Mouse (Mus musculus) natural killer cell, adult 2 months (primary cell): ENCODE measurements around the gene Lrrc56.

Experiments used
- DNase-seq, 2 experiments: peaks; one replicate each; pipeline ENCODE4 v3.0.0; 2022; ENCODE audit warnings: low spot score in 2 of 2

The Lrrc56 gene

DNA sequence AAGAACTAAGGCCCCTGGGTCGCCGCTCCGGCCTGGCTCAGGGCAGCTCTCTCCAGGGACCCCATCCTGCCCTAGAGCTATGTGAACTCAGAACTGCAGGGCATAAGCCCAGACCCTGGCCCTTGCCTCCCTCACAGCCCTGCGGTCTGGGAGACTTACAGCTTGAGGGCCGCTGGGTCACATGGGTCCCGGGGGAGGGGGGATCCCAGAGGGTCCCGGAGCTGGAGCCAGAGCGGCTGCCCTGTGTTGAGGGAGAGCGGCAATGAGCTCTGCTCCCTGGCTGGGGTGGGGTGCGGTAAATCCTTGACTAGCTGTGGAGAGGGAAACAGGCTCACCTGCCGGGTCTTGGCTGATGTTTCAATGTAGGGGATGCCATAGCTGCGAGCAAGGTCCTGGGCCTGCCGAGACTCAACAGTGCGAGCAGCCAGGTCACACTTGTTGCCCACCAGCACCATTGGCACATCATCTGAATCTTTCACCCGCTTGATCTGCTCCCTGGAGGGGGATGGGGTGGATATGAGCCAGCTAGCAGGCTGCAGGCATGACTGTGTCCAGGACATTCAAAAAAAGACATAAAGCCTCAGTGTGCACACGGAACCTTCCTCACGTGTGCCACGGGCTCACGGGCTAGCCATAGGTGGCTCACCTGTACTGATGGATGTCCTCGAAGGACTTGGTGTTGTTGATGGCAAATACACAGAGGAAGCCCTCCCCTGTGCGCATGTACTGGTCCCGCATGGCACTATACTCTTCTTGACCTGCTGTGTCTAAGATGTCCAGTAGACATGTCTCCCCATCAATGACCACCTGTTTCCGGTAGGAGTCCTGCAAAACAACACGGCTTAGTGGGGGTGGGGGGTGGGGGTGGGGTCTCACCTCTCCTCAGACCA lies 1.9 kb upstream of the Lrrc56 start:
- DNase-seq = no peak

DNA sequence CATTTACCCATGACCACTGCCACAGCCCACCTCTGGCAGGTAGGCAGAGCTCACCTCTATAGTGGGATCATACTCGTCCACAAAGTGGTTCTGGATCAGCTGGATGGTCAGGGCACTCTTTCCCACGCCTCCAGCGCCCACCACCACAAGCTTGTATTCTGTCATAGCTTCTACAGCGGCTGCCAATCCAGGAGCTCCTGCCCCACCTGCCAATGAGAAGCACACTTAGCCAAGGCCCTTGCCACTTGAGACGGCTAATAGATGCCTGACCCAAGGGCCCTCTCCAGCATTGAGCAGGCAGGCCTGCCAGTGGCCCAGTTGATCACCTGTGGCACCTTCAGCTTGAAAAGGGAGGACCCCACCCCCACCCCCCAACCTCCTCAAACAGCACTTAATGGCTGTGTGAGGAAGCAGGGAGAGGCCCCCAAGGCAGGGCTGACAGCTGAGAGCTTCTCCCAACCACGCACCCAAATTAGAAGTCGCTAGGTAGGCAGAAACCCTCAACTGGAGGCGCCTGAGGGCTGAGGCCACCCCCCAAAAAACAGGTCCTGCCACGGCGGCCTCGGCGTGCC lies 1.1 kb upstream of the Lrrc56 start:
- no peak for DNase-seq

DNA sequence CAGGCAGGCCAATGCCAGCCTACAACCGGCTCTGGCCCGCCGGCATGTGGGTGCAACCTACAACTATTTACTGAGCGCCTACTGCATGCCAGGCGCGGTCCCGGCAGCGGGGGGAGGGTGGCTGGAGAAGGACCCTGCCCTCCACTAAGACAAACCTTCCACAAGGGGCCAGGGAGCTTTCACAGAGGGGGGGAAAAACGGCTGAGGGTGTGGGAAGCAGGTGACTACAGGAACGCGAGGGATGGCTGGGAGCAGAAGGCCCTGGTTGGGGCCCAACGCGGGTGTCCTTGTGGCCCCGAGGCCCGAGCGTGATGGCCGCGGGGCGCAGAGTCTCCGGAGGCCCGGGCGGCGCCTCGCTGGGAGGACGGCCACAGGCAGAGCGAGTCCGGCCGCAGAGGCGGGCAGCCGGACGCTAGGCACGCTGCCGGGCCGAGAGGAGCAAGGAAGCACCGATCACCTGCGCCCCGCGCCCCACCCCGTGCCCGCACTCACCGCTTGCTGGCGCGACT lies 555 bp upstream of the Lrrc56 start:
- peak in 1 of 2 experiments; percentile 29 for DNase-seq

DNA sequence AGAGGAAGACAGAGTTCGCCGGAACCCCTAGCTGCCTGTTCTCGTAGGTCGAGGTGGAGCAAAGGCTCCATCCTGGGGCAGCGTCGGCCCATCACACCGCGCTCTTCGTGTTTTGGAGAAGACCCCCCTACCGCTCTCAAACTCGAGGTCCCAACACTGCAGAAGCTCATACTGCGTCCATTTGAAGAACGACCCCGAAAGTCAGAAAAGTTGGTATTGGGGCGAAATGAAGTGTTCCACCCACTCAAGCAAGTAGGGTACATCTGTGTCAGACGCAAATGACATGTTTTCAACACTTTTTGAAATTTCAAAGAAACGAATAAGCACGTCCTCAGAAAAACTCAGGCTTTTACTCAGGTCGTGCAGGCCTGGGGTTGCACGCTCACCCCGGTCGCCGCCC lies 452 bp downstream of the Lrrc56 start:
- DNase-seq = no peak

DNA sequence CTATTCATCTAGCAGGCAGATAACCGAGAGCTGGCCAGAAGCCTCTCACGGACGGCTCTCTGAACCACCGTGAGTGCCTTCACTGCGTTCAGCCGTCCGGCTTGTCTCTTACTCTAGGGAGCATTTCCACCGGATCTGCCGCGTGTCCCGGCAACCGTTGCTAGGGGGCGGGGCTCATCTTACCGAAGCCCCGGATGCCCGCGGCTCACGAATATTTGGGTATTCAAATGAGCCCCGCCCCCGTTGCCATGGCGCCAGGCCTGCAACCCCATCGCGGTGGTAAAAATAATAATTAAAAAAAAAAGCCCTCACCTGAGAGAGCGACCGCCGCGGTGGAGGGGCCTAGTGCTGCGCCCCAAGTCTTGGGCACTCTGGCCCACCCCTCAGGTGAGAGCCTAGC lies 873 bp downstream of the Lrrc56 start:
- DNase-seq = peak; percentile 87 to 95

DNA sequence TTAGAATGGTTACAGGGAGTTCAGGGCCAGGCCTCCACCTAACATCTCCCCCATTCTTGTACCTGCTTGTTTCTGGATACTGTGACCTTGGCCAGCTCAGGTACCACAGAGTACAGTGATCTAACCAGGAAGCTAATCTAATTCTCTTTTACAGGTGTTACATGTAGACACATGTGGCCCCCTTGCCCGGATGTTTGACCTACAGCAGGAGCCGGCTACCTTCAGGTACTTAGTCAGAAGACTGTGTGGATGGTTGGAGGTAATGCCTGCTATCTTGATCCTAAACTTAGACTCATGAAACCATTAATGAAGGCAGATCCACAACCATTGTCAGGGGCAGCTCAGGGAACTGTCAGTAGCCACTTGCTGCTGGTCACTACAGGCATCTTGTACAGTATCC lies 1.8 kb downstream of the Lrrc56 start:
- DNase-seq = no peak

DNA sequence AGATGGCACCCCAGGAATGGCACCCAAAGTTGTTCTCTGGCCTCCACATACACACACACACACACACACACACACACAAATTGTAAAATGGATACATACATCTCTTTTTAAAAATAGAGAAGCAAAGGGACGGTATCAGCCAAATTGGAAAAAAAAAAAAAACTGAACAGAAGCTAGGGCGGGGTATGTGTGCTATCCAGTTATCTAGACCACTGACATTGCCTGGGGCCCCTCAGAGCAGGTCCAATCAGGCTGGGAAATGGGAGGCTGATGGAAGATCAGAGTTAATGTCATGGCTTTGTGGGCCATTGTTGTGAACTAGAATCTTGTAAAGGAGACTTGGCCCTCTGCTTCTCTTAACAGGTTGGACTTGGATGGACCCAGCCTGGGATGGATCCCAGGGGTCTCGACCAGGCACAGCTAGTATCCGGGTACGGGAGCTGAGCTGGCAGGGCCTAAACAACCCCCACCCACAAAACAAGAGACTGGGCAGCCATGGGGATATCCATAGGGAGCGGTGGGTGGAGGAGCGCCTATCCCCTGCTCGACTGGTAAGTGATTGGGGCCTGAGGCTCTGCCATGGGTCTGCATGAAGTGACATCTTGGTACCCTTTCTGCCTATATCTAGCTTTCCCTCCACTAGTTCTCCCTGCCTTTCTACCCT lies 2.8 kb downstream of the Lrrc56 start:
- DNase-seq = no peak

DNA sequence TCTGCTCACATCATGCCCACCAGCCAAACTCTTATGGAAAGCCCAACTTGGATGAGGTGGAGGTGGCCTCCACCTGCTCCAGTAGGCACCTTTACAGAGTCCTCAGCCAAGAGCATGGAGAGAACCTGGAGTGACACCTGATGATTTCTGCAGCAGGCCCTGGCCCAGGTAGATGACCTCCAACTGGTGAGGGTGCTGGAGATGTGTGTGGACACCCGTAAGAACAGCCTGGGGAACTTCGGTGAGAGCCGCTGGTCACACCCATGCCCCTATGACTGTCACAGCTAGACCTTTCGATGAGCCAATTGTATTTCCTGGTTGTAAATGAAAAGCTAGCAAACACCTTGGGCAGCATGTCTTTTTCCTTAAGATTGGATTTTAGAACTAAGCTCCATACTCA lies 4.2 kb downstream of the Lrrc56 start:
- DNase-seq = no peak

DNA sequence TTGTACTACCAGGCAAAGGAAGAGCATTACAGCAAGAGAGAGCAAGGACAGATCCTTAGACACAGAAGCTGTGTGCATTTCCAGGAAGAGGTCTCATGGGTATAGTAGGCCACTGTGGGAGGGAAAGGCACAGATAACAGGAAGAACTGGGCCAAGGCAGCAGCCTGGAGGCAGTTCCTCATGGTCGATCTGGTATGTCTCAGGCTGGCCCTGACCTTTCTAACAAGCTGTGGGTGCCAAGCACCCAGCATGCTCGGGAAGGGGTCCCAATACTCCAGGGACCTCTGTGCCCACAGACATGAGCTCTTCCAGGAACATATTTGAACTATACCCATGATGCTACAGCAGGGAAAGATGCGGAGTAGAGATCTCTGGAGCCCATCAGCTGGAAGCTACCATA lies 10.6 kb downstream of the Lrrc56 start:
- DNase-seq = no peak

DNA sequence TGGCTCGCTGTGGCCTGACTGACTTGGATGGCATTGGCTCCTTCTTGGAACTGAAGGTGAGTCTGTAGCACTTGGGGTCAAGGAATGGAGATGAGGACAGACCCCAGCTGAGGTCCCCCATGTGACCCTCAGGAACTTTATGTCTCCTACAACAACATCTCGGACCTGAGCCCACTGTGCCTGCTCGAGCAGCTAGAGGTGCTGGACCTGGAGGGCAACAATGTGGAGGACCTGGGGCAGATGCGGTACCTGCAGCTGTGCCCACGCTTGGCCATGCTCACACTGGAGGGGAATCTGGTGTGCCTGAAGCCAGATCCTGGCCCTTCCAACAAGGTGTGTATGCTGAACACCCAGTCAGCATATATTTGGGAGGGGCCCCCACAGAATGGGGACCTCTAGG lies 11.5 kb downstream of the Lrrc56 start:
- DNase-seq = no peak

DNA sequence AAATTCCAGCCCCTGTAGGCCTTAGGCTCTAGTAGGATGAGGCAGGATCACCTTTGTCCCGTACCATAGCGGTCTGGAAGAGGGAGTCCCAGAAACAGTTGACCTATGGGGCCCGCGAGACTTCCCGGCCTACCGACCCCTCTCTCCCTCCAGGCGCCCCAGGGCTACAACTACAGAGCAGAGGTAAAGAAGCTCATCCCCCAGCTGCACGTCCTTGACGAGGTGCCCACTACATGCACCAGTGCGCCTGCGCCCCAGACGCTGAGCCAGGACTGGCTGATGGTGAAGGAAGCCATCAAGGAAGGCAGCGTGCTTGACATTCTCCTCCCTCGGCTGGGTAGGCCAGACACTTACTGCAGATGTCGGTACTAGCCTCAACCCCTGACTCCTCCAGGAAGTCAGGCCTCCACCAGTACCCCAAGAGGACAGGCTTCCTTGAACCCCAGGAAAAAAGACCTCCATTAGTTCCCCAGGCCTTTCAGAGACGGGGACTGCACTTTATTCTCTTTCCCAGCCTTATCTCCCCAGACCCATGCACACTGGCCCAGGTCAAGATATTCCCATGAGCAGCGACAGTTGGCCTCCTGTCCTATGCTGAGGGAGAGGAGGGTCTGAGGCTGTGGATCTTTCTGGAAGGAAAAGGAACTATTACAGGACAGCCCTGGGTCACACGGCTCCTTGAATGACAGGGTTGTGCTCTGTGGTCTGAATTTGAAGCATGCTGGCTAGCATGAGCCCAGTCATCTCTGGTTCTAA lies 12.4 kb downstream of the Lrrc56 start:
- no peak for DNase-seq

DNA sequence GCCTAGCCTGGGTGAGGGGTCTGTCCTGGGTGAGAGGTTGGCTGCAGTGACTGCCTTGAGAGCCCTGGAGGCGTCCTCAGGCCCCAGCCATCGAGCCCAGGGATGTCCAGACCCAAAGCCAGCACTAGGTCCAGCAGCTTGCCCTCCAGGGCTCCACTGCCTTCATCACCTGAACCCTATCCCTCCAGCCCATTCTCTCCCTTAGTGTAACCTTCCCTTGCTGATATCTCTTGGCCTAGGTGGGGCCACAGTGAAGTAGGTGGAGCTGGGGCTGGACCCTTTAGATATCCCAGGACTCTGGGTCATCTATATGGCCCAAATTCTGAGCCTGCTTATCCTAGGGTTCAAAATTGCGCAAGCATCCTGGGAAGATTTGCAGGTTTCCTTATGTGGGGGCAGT lies 15.6 kb downstream of the Lrrc56 start:
- no peak for DNase-seq

DNA sequence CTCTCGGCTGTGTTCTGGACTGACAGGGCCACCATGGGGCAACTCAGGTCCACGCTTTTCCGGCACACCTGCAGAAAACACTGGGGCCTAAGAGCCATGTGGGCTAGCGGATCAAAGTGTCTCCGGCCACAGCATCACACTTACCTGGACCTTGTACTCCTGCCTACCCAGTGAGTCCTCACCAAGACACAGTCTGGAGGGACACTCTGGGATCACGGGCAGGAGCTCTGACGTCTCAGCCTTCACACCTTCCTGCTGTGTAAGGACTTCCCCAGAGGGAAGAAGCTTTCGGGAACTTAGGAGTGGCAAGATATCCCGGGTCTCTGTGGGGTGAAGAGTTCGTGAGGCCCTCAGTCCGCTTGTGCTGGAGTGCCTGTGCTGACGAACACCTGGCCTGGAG lies 16.2 kb downstream of the Lrrc56 start:
- DNase-seq = no peak

DNA sequence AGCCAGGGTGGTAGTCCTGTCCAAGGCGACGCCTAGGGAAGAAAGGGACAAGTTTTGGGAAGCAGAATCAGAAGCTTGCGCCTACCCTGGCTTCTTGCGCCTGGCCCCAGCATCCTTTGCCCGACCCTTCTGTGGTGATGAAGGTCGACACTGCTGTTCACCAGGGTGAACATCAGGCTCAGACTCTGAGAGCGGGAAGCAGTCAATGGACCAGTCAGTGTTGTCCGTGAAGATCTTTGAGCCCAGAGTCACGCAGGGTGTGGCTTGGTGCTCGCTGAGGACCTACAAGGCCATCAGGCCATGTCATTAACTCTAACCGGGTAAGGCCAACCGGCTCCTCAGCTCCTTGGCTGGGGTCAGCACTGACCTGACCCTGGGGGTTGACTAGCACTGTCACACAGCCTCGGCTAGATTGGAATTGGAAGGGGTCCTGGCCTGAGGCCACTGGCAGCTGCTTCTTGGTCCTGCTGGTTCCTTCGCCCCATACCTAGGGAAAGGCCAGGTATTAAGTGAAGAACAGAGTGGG lies 16.7 kb downstream of the Lrrc56 start:
- no peak for DNase-seq

DNA sequence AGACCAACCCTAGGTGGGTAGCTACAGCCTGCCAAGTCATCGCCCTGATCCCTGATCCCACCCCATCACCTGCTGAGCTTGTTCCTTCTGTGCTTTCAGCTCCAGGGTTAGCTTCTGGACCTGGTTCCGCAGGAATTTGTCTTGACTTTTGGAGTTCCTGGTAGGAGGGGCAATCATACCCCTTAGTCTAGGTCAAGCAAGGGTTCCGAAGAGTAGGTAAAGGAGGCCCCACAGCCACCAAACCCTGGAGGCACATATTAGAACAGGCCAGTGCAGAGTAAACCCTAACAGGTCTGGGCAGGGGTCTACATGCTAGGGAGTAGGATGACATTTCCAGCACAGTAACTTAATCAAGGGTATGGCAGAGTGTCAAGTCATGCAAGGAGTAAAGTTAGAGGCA lies 19.2 kb downstream of the Lrrc56 start:
- no peak for DNase-seq

DNA sequence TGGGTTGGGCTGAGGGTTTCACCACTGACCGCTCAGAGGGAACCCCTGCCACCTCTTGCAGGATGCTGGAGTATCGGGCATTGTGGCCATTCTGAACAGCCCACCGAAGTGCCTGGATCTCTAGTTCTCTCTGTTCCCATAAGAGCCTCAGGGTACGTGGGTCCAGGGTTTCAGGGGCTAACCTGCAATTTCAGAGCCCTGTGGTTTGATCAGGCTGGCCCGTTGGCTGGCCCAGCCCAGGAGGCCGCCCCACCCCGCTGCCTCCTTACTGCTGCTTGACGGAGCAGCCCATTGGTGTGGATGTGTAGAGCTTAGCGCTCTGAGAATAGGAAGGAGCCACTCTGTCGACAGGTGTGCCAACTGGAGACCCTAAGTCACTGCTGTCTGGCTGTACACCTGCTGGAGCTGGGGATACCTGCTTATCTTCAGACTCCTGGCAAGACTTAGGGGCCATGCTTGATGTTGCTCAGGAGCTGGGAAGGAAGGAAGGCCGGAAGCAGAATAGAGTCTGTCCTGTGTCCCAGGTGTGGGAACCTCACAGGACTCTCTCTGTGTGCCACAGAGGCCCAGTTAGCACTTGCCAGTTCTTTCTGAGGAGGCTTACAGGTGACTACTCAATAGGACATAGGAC lies 19.8 kb downstream of the Lrrc56 start, which contains the start of gene Lmntd2:
Gene Lmntd2 (minus strand): TSS at position 476 of the 631 bp plus-strand sequence.
- DNase-seq = no peak

DNA sequence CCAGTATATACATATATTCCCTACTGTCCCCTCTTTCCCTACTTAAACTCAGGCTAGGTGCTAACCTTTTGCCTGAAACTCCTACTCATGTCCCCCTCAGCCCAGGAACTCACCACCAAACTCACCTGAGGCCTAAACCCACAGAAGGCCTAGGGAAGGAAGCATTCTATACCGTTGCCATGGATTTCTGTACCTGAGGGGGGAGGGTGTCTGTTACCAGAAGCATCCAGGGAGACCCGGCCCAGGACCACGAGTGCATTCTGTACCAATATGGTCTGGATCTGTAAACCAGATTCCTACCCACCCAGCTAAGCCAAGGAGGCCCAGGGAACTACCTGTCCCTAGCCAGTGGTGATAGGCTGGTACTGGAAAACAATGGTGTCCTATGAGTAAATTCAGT lies 20.4 kb downstream of the Lrrc56 start:
- no peak for DNase-seq

DNA sequence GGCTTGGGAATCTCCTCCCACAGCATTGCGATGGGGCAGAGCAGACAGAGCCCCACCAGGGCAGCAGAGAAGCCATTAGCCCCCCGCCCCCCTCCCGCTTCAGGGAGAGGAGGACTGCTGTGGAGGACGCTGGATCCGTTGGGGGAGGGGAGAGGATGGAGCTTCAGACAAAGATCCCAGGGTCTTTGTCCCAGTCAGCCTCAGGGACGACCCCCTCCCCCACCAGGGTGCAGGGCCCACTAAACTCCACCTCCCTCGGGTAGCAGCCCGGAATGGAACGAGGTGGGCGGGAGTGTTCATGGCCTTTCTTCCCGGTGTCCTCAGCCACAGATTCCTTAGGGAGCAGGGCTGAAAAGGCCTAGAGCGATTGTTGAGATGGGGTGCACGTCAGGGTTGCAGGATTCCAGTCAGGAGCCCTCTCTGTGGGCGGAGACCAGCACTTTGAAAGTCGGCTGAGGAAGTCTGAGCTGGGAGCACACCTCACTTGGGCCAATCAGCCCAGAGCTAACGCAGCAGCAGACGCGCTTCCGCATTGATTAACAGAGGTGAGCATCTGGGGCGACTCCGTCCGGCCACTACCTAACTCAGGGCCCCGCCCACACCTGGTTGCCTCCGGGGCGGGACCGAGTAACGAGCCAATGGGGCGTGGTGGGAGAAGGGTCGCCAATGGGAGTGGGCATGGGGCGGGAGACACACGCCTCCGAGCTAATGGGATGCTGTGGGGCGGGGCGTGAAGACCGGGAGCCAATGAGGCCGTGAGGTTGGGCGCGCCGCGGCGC lies 21.3 kb downstream of the Lrrc56 start, which contains the start of gene Rassf7:
Gene Rassf7 (plus strand): TSS at position 760 of the 779 bp plus-strand sequence.
- DNase-seq = peak; percentile 90 to 97

DNA sequence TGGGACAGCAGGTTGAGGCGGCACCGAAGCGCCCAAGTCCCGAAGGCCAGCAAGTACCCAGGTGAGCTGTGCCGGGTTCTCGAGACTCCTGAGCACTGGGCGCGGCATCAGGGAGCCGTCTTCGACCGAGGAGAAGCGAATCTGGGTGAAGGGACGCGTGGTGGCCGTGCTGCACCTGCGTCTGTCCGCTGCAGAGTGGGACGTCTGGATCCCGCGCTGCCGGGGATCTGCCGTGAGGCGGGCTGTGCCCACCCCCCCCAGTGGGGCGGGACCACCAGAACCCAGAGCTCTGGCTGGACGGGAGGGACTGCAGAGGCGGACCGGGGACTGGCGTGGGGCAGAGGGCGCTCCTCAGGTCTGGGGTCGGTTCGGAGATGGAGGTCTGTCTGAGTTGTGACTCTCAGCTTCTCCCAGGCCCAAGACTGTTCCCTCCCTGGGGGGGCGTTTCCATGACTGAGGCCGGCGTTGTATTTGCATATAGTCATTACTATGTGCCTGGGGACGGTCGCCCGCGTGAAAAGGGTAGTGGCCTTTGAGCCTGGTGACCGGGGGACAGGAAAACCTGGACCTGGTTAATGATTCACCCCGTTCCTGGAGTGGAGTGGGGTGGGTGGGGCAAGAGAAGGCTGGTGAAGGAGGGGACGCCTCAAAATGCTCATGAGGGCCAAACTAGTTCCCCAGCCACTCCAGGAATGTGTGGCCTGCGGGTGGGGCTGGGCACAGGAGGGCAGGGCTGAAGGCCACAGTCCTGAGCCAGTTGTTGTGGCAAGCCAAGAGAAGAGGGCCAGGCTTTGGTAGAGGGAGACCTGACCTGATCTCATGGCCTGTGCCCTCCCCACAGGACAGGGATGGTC lies 22.1 kb downstream of the Lrrc56 start:
- peak in 1 of 2 experiments; percentile 46 for DNase-seq
